Mouse (Mus musculus): ENCODE results near the gene Gm49322. TPM values are rescaled to one million over a fixed set of nuclear protein-coding genes. Genes with fewer than 3 reads are reported as not detected.

Gm49322 gene
- polyA plus RNA-seq, 1 experiment from 2014 or later, result 5.9 TPM

DNA sequence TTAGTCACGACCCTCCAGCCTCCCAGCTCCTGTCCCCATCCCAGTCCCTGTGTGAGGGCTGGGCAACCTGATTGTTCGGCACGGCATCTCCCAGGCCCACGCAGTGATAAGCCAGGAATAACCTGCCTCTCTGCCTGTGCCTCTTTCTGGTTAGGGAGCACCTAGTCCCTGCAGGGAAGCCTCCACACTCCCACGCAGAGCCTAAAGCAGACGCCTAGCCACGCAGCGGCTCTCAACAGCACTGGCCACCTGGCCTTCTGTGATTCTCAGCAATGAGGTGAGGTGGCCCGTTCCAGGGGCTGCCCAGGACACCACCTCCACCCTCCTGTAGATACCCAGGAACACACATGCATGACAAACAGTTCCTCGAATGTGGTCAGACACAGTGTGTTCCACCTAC, 44.6 kb downstream of the Gm49322 start:
- Histone ChIP-seq H3K9ac (no peak overlapping the region), H3K4me1 (peaks cover 13% of the 10 kb centered on the region), H3K9me3 (no peaks in the 10 kb centered on the region), H3K27ac (no peak overlapping the region), H3K4me2 (no peak overlapping the region), H3K36me3 (replicated peaks) (peaks cover 49% of the 10 kb centered on the region), H3K4me3 (replicated peaks) (no peak overlapping the region), H3K27me3 (no peaks in the 10 kb centered on the region)
- no peak for ATAC-seq (ENCODE audit: low FRiP score)
- WGBS, result 97% methylated on average over 10 of the region's 10 CpGs

DNA sequence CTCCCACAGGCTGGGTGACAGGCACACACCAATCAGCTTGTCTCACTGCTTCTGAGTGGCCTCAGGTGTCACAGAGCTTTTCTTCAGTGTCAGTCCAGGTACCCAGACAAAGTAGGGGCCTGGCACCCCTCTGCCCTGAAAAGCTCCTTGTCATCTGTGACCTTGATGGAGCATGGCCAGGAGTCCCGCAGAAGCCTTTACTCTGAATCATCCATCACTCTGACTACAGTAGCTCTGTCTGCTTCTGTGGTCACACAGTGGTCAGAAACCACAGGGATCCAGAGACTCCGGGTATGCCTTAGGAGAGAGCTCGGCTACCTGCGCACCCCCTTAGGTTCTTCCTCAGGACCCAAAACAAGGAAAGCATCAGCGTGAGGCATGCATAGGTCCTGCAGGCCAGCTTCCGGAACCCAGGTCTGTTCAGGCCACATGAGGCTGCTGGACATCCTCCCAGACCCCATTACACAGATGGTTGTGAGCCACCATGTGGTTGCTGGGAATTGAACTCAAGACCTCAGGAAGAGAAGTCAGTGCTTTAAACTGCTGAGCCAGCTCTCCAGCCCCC, 47.4 kb downstream of the Gm49322 start:
- H3K4me3 ChIP-seq (replicated peaks), result no peak overlapping the region
- no peak overlapping the region for H3K4me2 ChIP-seq
- H3K9ac ChIP-seq, result no peak overlapping the region
- peaks cover 29% of the 10 kb centered on the region for H3K4me1 ChIP-seq
- ATAC-seq (ENCODE audit: low FRiP score), result no peak
- H3K36me3 ChIP-seq (replicated peaks), result peaks cover 20% of the 10 kb centered on the region
- no peaks in the 10 kb centered on the region for H3K27me3 ChIP-seq
- H3K27ac ChIP-seq, result no peak overlapping the region
- H3K9me3 ChIP-seq, result no peaks in the 10 kb centered on the region
- 96% methylated on average over 6 of the region's 6 CpGs for WGBS

DNA sequence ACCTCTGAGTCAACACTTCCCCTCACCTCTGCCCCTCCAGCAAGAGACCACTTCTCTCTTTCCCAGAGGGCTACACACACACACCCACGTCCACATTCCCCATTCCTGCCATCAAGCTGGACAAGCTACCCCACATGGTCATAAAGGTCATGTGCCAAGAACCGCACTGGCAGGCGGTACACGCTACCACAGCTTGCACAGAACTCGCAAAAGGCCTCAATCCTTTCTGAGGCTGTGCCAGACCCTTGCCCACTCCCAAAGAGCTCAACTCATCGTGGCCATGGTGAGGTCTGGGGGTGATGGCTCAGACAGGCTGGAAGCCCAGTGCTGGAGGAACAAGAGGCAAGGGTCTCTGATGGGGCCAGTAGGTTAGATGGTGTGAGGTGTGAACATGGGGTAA, 49.0 kb downstream of the Gm49322 start:
- ATAC-seq (ENCODE audit: low FRiP score), result no peak
- H3K9ac ChIP-seq, result no peak overlapping the region
- peak overlapping the region; percentile 98 for H3K4me2 ChIP-seq
- H3K27me3 ChIP-seq, result no peaks in the 10 kb centered on the region
- 90% methylated on average over 6 of the region's 6 CpGs for WGBS
- peaks cover 14% of the 10 kb centered on the region; the same call in 1 of the 2 replicates for H3K36me3 ChIP-seq (replicated peaks)
- no peaks in the 10 kb centered on the region for H3K9me3 ChIP-seq
- peaks cover 37% of the 10 kb centered on the region for H3K4me1 ChIP-seq
- H3K27ac ChIP-seq, result no peak overlapping the region
- peak overlapping the region; percentile 95 for H3K4me3 ChIP-seq (replicated peaks)

DNA sequence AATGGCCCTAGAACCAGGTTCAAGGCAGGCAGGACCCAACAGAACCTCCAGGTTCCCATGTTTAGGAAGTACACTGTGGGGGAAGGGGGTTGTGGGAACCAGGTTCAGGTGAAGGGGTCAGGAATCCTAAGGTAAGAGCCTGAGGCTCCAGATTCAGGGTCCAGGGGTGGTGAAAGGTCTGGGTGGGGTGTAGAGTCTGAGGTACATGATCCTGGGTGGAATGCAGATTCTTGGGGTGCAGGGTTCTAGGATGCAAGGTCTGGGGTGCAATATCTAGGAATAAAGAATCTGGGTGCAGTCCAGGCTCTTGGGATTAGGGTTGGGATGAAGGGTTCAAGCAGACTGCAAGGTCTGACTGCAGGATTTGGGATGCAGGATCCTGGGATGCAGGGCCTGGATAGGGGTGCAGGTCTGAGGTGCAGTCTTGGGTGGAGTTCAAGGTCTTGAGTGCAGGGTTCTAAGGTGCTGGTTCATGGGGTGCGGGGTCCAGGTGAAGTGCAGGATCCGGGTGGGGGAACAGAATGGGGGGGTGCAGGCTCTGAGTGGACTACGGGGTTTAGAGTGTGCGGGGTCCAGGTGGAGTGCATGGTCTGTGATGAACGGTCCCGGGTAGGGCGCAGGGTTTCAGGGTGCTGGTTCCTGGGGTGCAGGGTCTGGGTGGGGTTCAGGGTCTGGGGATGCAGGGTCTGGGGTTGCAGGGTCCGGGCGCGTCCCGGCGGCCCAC, 49.7 kb downstream of the Gm49322 start:
- H3K36me3 ChIP-seq (replicated peaks), result peaks cover 10% of the 10 kb centered on the region; the same call in 1 of the 2 replicates
- peak overlapping the region; percentile 93 for H3K9ac ChIP-seq
- H3K9me3 ChIP-seq, result no peaks in the 10 kb centered on the region
- peaks cover 37% of the 10 kb centered on the region for H3K4me1 ChIP-seq
- WGBS, result 4% methylated on average over 12 of the region's 12 CpGs
- peak; percentile 60 for ATAC-seq (ENCODE audit: low FRiP score)
- no peaks in the 10 kb centered on the region for H3K27me3 ChIP-seq
- peak overlapping the region; percentile 89 for H3K27ac ChIP-seq
- H3K4me2 ChIP-seq, result peak overlapping the region; percentile 98
- peak overlapping the region; percentile 95 for H3K4me3 ChIP-seq (replicated peaks)

DNA sequence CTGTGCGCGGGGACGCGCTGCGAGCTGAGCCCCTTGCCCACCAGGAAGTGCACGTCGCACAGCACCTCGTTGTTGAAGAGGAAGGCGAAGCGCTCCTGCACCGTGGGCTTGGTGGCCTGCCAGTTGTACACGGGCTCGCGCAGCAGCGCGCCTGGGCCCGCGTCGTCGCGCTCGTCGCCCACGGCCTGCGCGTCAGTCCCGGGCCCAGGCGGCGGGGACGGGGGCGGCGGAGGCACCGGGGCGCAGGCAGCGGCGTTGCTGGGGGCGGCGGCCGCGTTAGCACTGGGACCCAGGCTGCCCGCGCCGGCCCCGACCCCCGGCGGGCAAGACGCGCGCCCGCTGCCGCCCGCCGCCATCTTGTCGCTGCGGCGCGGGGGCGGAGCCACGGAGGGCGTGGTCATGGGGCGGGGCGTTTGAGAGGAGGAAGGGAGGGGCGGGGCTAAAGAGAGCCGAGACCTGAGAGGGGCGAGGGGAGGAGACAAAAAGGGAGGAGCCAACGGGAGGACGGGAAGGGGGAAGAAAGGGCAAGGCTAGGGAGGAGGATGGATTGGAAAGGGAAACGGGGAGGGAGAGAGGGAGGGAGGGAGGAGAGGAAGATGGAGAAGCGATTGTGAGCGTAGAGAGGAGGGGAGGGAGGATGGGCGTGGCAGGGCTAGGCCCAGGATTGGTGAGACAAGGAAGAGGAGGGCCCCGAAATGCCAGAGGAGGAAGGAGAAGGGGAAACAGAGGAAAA, 50.5 kb downstream of the Gm49322 start:
- peaks cover 8% of the 10 kb centered on the region; the same call in 1 of the 2 replicates for H3K36me3 ChIP-seq (replicated peaks)
- peak; percentile 89 for ATAC-seq (ENCODE audit: low FRiP score)

DNA sequence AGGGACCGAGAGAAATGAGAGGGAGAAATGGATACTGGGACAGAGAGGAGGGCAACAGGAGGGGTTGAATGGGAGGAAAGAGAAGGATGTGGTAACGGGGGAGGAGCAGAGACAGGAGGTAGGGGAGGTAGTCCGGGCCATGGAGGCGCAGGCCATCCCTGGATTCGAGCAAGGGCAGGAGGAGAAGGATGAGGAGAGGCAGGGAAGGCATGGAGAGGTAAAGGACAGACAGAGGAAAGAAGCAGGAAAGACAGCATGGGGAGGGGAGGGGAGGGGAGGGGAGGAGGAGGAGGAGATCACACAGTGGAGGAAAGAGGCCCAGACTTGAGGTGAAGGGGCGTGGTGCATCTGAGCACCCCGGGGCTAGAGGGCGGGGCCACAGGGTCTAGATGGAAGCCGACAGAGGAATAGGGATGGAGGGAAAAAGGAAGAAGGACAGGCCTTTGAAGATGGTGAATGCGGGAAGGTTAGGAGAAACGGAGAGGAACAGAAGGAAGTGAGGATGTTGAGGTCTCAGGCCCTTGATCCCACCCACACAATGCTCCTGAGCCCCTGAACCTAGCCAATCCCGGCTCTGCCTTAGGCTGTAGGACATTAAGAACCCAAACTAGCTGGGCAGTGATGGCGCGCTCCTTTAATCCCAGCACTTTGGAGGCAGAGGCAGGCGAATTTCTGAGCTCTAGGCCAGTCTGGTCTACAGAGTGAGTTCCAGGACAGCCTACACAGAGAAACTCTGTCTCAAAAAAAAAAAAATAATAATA, 51.2 kb downstream of the Gm49322 start, which contains the start of gene Btbd2:
Gene Btbd2 (minus strand): TSS at position 209 of the 761 bp plus-strand sequence.
- H3K27me3 ChIP-seq, result no peaks in the 10 kb centered on the region
- H3K4me1 ChIP-seq, result peaks cover 37% of the 10 kb centered on the region
- H3K4me3 ChIP-seq (replicated peaks), result peak within 1 kb of the TSS; percentile 95
- no peak; the same call in 1 of the 2 replicates for ATAC-seq (ENCODE audit: low FRiP score)
- peaks cover 4% of the 10 kb centered on the region; the same call in 1 of the 2 replicates for H3K36me3 ChIP-seq (replicated peaks)
- 20% methylated on average over 15 of the region's 15 CpGs for WGBS
- H3K9me3 ChIP-seq, result no peaks in the 10 kb centered on the region
- H3K27ac ChIP-seq, result peak within 1 kb of the TSS; percentile 92
- peak within 1 kb of the TSS; percentile 93 for H3K9ac ChIP-seq
- H3K4me2 ChIP-seq, result peak within 1 kb of the TSS; percentile 98

More for the DNA sequence above, 50.5 kb downstream of the Gm49322 start:
- Histone ChIP-seq H3K4me2 (peak overlapping the region; percentile 98), H3K27ac (peak overlapping the region; percentile 92), H3K9me3 (no peaks in the 10 kb centered on the region), H3K4me3 (replicated peaks) (peak overlapping the region; percentile 95), H3K4me1 (peaks cover 37% of the 10 kb centered on the region), H3K9ac (peak overlapping the region; percentile 93), H3K27me3 (no peaks in the 10 kb centered on the region)
- under 1% methylated on average over 65 of the region's 72 CpGs for WGBS

DNA sequence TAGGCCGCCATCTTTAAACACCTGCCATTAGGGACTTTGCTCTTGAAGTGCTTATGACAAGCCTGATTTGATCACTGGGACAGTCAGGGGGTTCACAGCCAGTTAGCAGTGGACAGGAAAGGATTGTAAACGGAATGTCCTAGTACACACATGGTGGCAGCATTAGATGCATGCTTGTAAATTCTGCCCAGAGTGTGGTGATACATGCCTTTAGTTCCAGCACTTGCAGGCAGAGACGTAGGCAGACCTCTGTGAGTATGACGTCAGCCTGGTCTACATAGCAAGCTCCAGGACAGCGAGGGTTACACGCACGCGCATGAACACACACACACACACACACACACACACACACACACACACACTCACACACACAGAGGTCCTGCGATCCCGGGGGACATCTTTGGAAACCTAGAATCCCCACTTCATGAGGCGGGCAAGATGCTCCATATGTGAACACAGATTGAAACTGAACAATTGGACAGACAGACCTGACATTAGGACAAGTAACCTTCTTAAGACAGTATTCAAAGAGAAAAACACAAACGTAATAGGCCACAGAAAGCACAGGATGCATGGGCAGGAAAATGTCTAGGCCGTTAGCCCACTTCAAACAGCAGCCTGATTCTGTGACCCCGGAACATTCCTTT, 52.5 kb downstream of the Gm49322 start:
- Histone ChIP-seq H3K27ac (0 out of 2 replicates have a peak overlapping the region, but pooled peaks have one; percentile 25), H3K4me1 (peaks cover 40% of the 10 kb centered on the region), H3K27me3 (no peaks in the 10 kb centered on the region), H3K36me3 (replicated peaks) (no peaks in the 10 kb centered on the region; the same call in 1 of the 2 replicates), H3K4me3 (replicated peaks) (no peak overlapping the region), H3K9ac (no peak overlapping the region), H3K4me2 (no peak overlapping the region), H3K9me3 (no peaks in the 10 kb centered on the region)
- WGBS, result 84% methylated on average over 14 of the region's 14 CpGs
- no peak for ATAC-seq (ENCODE audit: low FRiP score)

DNA sequence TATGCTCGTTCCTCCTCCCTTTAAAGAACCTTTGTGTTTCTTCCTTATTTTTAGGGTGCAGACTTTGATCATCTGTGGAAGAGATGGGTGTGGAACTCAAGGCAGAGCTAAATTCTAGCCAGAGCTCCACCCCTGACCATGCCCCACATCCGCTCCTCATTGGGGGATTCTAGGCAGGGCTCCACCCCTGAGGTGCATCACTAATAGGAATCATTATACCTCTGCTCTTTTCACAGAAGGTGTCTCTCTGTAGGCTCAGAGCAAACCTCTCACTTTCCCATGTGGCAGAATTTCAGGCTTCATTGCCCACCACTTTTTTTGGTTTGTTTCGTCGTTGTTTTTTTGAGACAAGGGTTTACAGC, 53.0 kb downstream of the Gm49322 start:
- 66% methylated on average over 4 of the region's 4 CpGs for WGBS
- Histone ChIP-seq H3K4me1 (peaks cover 43% of the 10 kb centered on the region), H3K4me3 (replicated peaks) (no peak overlapping the region), H3K9me3 (no peaks in the 10 kb centered on the region), H3K9ac (no peak overlapping the region), H3K36me3 (replicated peaks) (no peaks in the 10 kb centered on the region), H3K4me2 (no peak overlapping the region), H3K27ac (no peak overlapping the region), H3K27me3 (no peaks in the 10 kb centered on the region)
- no peak for ATAC-seq (ENCODE audit: low FRiP score)

DNA sequence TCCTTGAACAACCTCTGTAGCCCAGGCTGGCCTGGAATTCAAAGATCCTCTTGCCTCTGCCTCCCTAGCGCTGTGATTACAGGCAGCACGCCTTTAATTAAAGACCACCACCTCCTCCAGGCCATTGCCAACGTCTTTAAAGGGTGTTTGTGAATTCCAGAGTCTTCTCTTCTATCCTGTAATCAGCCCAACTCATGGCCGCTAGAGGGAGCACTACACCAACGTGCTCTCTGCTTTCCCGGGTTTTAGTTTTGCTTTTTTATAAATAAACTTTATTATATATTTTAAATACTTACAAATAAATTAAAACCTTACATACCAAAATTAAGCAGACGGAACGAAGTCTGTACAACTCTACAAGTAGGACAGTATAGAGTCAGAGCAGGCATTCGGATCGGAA, 53.4 kb downstream of the Gm49322 start:
- no peak for ATAC-seq (ENCODE audit: low FRiP score)
- H3K9me3 ChIP-seq, result no peaks in the 10 kb centered on the region
- peak overlapping the region; percentile 38 for H3K4me2 ChIP-seq
- H3K9ac ChIP-seq, result no peak overlapping the region
- no peaks in the 10 kb centered on the region for H3K27me3 ChIP-seq
- peaks cover 42% of the 10 kb centered on the region for H3K4me1 ChIP-seq
- H3K36me3 ChIP-seq (replicated peaks), result no peaks in the 10 kb centered on the region
- WGBS, result 13% methylated on average over 10 of the region's 10 CpGs
- 0 out of 2 replicates have a peak overlapping the region, but pooled peaks have one; percentile 12 for H3K4me3 ChIP-seq (replicated peaks)
- no peak overlapping the region for H3K27ac ChIP-seq

DNA sequence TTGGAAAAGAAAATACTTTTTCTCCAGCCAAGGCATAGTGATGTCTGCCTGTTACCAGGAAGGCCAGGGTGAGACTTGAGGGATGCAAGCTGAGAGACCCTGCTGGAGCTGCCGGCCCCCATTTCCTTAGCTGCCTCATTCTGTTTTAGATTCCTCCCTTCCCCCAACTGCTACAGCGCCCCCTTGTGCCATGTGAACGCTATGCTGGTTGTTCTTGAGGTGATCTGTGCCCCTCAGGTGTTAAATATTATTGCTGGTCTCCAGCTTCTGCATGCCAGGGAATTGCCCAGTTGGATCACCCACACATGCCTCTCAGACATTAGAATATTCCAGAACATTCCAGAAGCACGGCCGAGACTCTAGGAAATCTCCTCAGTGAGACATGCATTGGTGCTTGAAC, 55.3 kb downstream of the Gm49322 start:
- ATAC-seq (ENCODE audit: low FRiP score), result no peak
- Histone ChIP-seq H3K4me3 (replicated peaks) (no peak overlapping the region), H3K4me2 (no peak overlapping the region), H3K27ac (no peak overlapping the region), H3K9me3 (no peaks in the 10 kb centered on the region), H3K27me3 (no peaks in the 10 kb centered on the region), H3K36me3 (replicated peaks) (peaks cover 8% of the 10 kb centered on the region), H3K9ac (no peak overlapping the region), H3K4me1 (peaks cover 36% of the 10 kb centered on the region)
- 36% methylated on average over 5 of the region's 5 CpGs for WGBS

DNA sequence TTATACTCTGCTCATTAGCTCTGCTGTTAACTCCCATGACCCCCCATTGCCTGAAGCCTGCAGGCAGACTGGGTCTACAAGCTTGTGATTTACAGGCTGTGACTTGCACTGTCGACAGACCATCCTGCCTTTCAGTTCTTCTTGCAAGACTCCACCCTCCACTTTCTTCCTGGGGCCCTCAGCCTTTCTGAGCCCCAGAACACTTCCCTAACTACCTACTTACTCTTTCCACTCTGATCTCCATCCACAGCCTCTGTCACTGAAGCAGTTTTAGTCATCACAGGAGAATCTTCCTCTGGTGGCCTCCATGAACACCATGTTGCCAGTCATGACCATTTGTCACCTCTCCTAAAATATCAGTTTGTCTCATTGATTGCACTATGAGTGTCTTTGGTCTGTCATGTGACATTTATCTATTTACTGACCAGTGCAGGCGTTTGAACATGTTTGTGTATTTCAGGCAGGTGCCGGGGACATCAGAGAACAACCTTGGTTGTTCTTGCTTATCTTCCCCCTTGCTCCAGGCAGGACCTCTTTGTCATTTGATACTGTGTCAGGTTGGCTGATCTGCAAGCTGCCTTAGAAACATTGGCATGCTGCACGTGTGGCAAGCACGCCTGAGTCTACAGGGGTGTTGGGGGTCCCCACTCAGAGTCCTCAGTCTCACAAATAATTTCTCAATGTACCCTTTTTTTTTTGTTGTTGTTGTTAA, 57.8 kb downstream of the Gm49322 start:
- Histone ChIP-seq H3K36me3 (replicated peaks) (peaks cover 32% of the 10 kb centered on the region), H3K4me2 (no peak overlapping the region), H3K27ac (no peak overlapping the region), H3K9me3 (no peaks in the 10 kb centered on the region), H3K27me3 (no peaks in the 10 kb centered on the region), H3K4me3 (replicated peaks) (no peak overlapping the region), H3K4me1 (peaks cover 23% of the 10 kb centered on the region), H3K9ac (no peak overlapping the region)
- ATAC-seq (ENCODE audit: low FRiP score), result no peak
- 66% methylated on average over 5 of the region's 5 CpGs for WGBS
